Mouse (Mus musculus): ENCODE measurements around the gene Abhd8. TPM values are rescaled to one million over a fixed set of nuclear protein-coding genes. Genes with fewer than 3 reads are reported as not detected.

Abhd8 gene
- total RNA-seq, 1 experiment from 2014 or later: 43.3 TPM

GRCm38 (mm10) chr8:71478943-71479342 is 15.5 kb upstream of the Abhd8 start:
- DNase-seq: no peak

GRCm38 (mm10) chr8:71477196-71477845 is 13.9 kb upstream of the Abhd8 start:
- DNase-seq: peak; percentile 61

- DNase-seq: peak; percentile 94
Measured at GRCm38 (mm10) chr8:71476099-71476940, 12.9 kb upstream of the Abhd8 start.

GRCm38 (mm10) chr8:71475702-71476075 is 12.2 kb upstream of the Abhd8 start:
- DNase-seq: no peak

- no peak for DNase-seq
Measured at GRCm38 (mm10) chr8:71474785-71475701, 11.6 kb upstream of the Abhd8 start.

GRCm38 (mm10) chr8:71474344-71474743 is 10.9 kb upstream of the Abhd8 start:
- no peak for DNase-seq

GRCm38 (mm10) chr8:71472601-71473386 is 9.3 kb upstream of the Abhd8 start:
- no peak for DNase-seq

GRCm38 (mm10) chr8:71471861-71472260 is 8.4 kb upstream of the Abhd8 start:
- DNase-seq: no peak

GRCm38 (mm10) chr8:71470913-71471255 is 7.4 kb upstream of the Abhd8 start:
- DNase-seq: no peak

- DNase-seq: no peak
Measured at GRCm38 (mm10) chr8:71470146-71470912, 6.9 kb upstream of the Abhd8 start.

- DNase-seq: peak; percentile 73
Measured at GRCm38 (mm10) chr8:71469411-71469810, 6.0 kb upstream of the Abhd8 start.

- peak; percentile 99 for DNase-seq
Measured at GRCm38 (mm10) chr8:71468916-71469315, 5.5 kb upstream of the Abhd8 start, which contains the start of gene Dda1. Gene Dda1 (plus strand): TSS chr8:71469199.

GRCm38 (mm10) chr8:71468001-71468400 is 4.5 kb upstream of the Abhd8 start:
- no peak for DNase-seq

GRCm38 (mm10) chr8:71467201-71467600 is 3.7 kb upstream of the Abhd8 start:
- no peak for DNase-seq

- DNase-seq: no peak
Measured at GRCm38 (mm10) chr8:71466198-71466597, 2.7 kb upstream of the Abhd8 start.

- no peak for DNase-seq
Measured at GRCm38 (mm10) chr8:71465733-71466132, 2.3 kb upstream of the Abhd8 start.

GRCm38 (mm10) chr8:71464513-71465500 is 1.4 kb upstream of the Abhd8 start, which contains the start of gene Mrpl34:
Gene Mrpl34 (plus strand): TSS chr8:71464959.
- DNase-seq: peak; percentile 98

- DNase-seq: peak; percentile 78
Measured at GRCm38 (mm10) chr8:71462786-71463185, 669 bp downstream of the Abhd8 start.

GRCm38 (mm10) chr8:71462191-71462590 is 1.3 kb downstream of the Abhd8 start:
- DNase-seq: no peak

Measured in adrenal gland, postnatal 14 days (tissue).